Mouse (Mus musculus) neutrophil, adult 65 days (primary cell): ENCODE measurements around the gene Ddn. TPM values are rescaled to one million over a fixed set of nuclear protein-coding genes. Genes with fewer than 3 reads are reported as not detected.

ENCODE experiments used
- total RNA-seq: library from RNA; stranded (reverse); gene quantifications from 2 replicates; pipeline ENCODE4 v1.2.4, GENCODE M21; 2023

Gene Ddn
- total RNA-seq = not detected in 2 replicates

DNA sequence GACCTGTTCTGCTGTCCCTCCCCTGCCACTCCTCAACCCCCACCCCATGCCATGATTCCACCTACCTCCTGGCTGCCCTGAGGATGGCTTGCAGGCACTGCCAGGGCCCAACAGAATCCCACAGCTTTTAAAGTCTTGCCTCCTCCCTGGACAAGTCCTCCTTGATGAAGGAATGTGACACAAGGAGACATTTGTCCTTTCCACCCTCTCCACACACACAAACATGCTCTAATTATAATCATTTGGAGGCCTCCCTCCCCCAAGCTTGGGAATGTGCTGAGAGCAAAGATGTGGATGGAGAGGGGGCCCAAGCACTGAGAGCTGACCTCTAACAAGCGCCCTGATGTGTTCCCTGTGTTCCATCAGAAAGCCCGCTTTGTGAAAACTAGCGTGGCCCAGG is at the start of gene Ddn:
TSS of gene Ddn (minus strand) at position 101 of the 400 bp plus-strand sequence.

DNA sequence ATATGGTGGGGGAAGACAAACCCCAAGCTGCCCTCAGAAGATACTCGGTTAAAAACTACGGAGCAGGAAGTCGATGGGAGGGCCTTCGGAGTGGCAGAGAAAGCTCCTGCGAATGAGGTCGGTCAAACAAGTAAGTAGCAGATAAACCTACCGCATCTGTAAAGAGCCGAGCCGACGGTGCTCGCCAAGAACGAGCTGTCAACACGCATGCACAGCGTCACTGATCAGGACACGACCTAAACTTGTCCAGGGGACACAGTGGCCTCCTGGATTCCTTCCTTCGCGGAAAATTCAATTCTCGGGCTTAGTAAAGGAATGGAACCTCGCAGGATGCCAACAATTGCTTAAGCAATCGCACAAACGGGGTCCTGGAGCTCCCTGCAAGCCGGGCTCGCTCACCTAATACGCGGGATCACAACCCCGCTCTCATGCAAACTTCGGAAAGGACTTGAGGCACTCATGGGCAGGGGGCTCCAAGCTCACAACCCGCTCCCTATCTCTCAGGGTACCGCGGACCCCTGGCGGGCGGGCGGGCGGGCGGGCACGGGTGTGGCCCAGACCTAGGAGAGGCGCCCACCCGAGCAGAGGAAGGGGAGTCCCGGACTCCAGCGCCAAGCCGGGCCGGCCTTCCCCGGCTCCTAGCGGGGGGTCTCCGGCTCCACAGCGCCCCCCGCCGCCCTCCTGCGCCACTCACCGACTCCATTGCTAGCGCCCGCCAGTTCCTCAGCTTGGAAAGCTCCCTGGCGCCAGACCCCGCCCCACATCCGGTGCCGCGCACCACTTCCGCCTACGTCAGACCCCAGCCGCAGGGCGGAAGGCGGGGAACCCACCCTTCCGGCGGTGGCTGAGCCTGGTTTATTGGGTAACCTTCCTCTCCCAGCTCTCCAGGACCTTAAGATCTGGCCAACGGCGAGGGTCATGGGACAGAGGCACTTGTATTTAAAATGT is 21.7 kb upstream of the Ddn start, which contains the start of gene Prkag1:
TSS of gene Prkag1 (minus strand) at position 786 of the 948 bp plus-strand sequence.

DNA sequence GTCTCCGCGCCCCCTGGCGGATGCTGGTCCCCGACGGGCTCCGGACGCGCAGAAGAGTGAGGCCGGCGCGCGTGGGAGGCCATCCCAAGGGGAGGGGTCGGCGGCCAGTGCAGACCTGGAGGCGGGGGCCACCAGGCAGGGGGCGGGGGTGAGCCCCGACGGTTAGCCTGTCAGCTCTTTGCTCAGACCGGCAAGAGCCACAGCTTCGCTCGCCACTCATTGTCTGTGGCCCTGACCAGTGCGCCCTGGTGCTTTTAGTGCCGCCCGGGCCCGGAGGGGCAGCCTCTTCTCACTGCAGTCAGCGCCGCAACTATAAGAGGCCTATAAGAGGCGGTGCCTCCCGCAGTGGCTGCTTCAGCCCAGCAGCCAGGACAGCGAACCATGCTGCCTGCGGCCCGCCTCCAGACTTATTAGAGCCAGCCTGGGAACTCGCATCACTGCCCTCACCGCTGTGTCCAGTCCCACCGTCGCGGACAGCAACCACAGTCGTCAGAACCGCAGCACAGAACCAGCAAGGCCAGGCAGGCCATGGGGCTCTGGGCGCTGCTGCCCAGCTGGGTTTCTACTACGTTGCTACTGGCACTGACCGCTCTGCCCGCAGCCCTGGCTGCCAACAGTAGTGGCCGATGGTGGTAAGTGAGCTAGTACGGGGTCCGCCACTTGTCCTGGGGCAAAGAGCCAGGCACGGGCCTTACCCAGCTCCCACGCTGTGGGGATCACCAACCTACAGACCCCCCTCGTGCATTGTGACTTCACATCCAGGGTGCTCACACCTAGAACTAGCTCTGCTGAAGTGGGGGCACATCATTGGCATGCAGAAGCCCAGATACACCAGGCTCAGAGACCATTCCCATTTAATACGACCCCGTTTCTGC is 19.4 kb downstream of the Ddn start, which contains the start of gene Wnt1:
TSS of gene Wnt1 (plus strand) at position 197 of the 875 bp plus-strand sequence.

DNA sequence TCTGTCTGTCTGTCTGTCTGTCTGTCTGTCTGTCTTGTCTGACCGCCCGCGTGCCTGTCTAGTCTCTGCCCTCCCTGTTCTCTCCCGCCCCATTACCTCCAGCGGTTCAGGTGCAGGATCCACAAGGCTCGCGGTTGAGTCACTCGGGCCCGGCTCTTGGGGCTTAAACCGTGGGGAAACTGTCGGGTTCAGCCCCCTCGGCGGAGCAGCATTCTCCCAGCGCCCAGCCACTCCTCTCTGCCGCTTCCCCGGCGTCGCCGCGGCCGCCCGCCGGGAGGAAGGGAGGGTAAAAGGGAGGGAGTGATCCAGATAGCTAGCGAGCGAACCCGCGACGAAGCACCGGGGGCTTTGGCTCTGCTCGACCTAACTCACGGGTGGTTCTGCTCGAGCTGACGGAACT is 31.5 kb downstream of the Ddn start, which contains the start of gene Wnt10b:
TSS of gene Wnt10b (minus strand) at position 389 of the 400 bp plus-strand sequence.

DNA sequence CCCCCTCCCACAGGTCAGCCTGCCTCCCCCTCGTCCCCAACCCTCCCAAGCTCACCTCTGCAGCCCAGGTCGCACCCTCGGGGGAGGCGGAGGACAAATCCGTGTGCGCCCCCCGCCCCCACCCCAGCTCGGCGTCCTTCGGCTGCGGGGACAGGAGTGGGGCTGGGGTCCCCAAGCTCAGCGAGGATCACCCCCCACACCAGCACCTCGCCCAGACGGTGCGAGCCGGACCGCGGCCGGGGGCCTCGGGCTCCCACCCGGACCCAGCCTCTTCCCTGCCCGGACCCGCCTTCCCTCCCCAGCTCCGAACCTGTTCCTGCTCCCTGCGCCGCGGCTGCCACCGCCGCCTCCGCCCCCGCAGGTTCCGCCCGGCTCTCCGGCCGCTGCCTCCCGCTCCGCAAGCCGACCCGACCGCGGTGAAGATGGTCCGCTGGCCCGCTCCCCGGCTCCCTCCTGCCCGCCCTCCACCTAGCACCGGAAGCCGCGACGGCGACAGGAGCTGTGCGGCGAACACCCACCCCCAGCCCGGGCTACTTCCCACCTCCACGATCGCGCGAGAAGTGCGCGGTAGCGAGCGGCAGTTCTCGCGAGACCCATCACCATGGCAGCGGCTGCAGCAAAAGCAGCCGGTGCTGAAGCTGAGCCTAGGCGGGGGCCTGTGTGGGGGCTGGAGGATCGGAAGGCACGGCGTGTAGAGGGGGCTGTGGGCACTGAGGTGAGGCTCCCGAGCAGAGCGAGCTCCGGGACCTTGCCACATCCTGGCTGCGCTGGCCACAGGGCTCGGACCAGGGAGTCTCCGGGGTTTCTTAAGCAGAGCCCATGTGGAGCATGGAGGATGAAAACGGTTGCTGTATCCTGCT is 46.4 kb downstream of the Ddn start, which contains the start of gene Arf3:
TSS of gene Arf3 (minus strand) at position 545 of the 860 bp plus-strand sequence.

Other genes starting within 250 kb of the Ddn start
- 156 and 177 TPM in 2 replicates for gene Ccnt1, start 238.6 kb downstream of the Ddn start, total RNA-seq
- not detected in 2 replicates for gene 4930415O20Rik, start 238.5 kb downstream of the Ddn start, total RNA-seq
- 1.5 and 2.5 TPM in 2 replicates for gene Adcy6, start 199.4 kb downstream of the Ddn start, total RNA-seq
- 0.43 and 1.2 TPM in 2 replicates for gene Cacnb3, start 178.7 kb downstream of the Ddn start, total RNA-seq
- gene Ddx23, start 146.6 kb downstream of the Ddn start, total RNA-seq = 68.1 and 73.5 TPM in 2 replicates
- gene Rnd1, start 132.0 kb downstream of the Ddn start, total RNA-seq = 16.4 and 16.6 TPM in 2 replicates
- not detected in 2 replicates for gene Ccdc65, start 101.3 kb downstream of the Ddn start, total RNA-seq
- 1.4 and 2.0 TPM in 2 replicates for gene Fkbp11, start 81.3 kb downstream of the Ddn start, total RNA-seq
- gene Arf3, start 46.3 kb downstream of the Ddn start, total RNA-seq = 72.9 and 90.8 TPM in 2 replicates
- 0.18 TPM in 1 of 2 replicates, not detected in the other for gene Wnt10b, start 31.3 kb downstream of the Ddn start, total RNA-seq
- not detected in 2 replicates for gene Wnt1, start 19.6 kb downstream of the Ddn start, total RNA-seq
- 158 and 237 TPM in 2 replicates for gene Prkag1, start 22.0 kb upstream of the Ddn start, total RNA-seq
- 122 and 166 TPM in 2 replicates for gene Kmt2d, start 61.7 kb upstream of the Ddn start, total RNA-seq
- 2.0 and 3.1 TPM in 2 replicates for gene Rhebl1, start 85.0 kb upstream of the Ddn start, total RNA-seq
- not detected in 2 replicates for gene Dhh, start 89.0 kb upstream of the Ddn start, total RNA-seq
- gene Lmbr1l, start 108.7 kb upstream of the Ddn start, total RNA-seq = 106 and 139 TPM in 2 replicates
- 228 and 274 TPM in 2 replicates for gene Tuba1b, start 125.1 kb upstream of the Ddn start, total RNA-seq
- gene Gm49450, start 144.1 kb upstream of the Ddn start, total RNA-seq = not detected in 2 replicates
- 122 and 136 TPM in 2 replicates for gene Tuba1a, start 144.2 kb upstream of the Ddn start, total RNA-seq
- 306 and 319 TPM in 2 replicates for gene Tuba1c, start 220.4 kb upstream of the Ddn start, total RNA-seq
- 0.25 TPM in 1 of 2 replicates, not detected in the other for gene Prph, start 245.7 kb upstream of the Ddn start, total RNA-seq